In the genomic region with DNA sequence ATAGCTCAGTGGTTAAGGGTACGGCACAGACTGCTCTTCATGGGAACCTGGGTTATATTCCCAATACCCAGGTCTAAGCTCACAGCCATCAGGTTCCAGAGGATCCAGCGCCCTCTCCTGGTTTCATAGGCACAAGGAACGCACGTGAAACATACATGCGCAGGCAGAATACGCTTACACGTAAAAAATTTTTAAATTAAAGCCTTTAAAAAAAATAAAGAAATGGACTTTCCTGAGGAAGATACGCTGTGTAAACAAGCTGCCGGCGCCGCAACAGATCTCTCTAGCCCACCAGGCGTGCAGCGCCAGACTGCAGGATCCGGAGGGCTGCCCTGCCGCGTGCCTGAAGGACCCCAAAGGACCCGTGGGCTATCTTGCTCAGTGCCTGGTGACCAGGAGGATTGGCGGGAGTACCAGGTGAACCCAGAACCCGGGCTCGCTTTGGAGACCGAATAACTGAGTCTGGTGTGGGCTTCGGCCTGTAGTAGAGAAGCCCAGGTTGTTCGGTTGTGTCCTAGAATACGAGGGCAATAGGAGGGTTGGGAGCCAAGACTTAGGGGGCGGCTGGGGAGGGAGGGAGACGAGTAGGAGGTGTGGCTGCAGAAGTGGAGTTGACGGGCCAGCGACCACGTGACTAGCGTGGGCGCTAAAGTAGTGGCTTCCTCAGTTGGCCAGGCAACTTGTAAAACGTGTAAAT, we compare ENCODE assay signal across 8 mouse cellular contexts. TPM values are rescaled to one million over a fixed set of nuclear protein-coding genes. Genes with fewer than 3 reads are reported as not detected.
DNase-seq lines count a peak whose midpoint lies in the region; ATAC-seq and TF ChIP-seq lines count a peak whose summit lies in the region.

A gene (plus strand): TSS at position 359 of the 697 bp plus-strand sequence.

- H3K27me3 ChIP-seq in G1E (ENCODE audit: insufficient read depth, low read length): no peaks in the 10 kb centered on the region
- H3K27me3 ChIP-seq in forebrain, postnatal 0 days (ENCODE audit: insufficient read depth, low read length): no peaks in the 10 kb centered on the region
- H3K27me3 ChIP-seq in lung, embryonic 15.5 days: no peaks in the 10 kb centered on the region

- peaks cover 24% of the 10 kb centered on the region for H3K4me1 ChIP-seq in G1E (ENCODE audit: insufficient read depth, low read depth, low read length)
- H3K4me1 ChIP-seq in forebrain, postnatal 0 days (ENCODE audit: insufficient read depth): peaks cover 5% of the 10 kb centered on the region
- H3K4me1 ChIP-seq in lung, embryonic 15.5 days: peaks cover 4% of the 10 kb centered on the region; the same call in 1 of the 2 replicates

- no peaks in the 10 kb centered on the region for H3K9me3 ChIP-seq in G1E (replicated peaks)
- H3K9me3 ChIP-seq in forebrain, postnatal 0 days (ENCODE audit: low read length): no peaks in the 10 kb centered on the region
- H3K9me3 ChIP-seq in lung, embryonic 15.5 days: no peaks in the 10 kb centered on the region

- TF ChIP-seq CTCF in G1E (IDR thresholded peaks at IDR 0.05; ENCODE audit: low read depth, low read length): peak; percentile 41
- peak; percentile 84 for TF ChIP-seq CTCF in forebrain, postnatal 0 days (IDR thresholded peaks at IDR 0.05; ENCODE audit: low read depth)

- DNase-seq in G1E (ENCODE audit: low spot score): peak; percentile 74
- DNase-seq in cerebellum, adult 18-20 months: peak; percentile 85 to 89
- peak; percentile 93 for DNase-seq in forebrain, postnatal 0 days
- DNase-seq in heart, postnatal 4 days: peak; percentile 88
- peak; percentile 61 to 82 for DNase-seq in layer of hippocampus, adult 8-10 months (ENCODE audit: low spot score in 2 of 2)
- peak; percentile 65 for DNase-seq in ovary, adult 18-20 months (ENCODE audit: low spot score)
- peak; percentile 84 for DNase-seq in thymus, postnatal 0 days (ENCODE audit: low spot score)

- peak within 1 kb of the TSS; percentile 74 for H3K4me3 ChIP-seq in G1E (ENCODE audit: low read depth, low read length)
- peak within 1 kb of the TSS; percentile 69 for H3K4me3 ChIP-seq in forebrain, postnatal 0 days (ENCODE audit: low read depth, low read length)
- peak within 1 kb of the TSS; percentile 70 for H3K4me3 ChIP-seq in lung, embryonic 15.5 days

- ATAC-seq in G1E (ENCODE audit: extremely low read depth, insufficient number of reproducible peaks, low FRiP score, poor library complexity, severe bottlenecking): peak; percentile 90
- ATAC-seq in forebrain, postnatal 0 days: peak; percentile 98
- peak; percentile 98 for ATAC-seq in lung, embryonic 15.5 days (ENCODE audit: borderline replicate concordance, extremely low read depth, low FRiP score, low TSS enrichment)

- WGBS in forebrain, postnatal 0 days: 2% methylated on average over 32 of the region's 32 CpGs
- under 1% methylated on average over 32 of the region's 32 CpGs for WGBS in lung, embryonic 15.5 days

- peak within 1 kb of the TSS; percentile 73 for H3K9ac ChIP-seq in forebrain, postnatal 0 days
- H3K9ac ChIP-seq in lung, embryonic 15.5 days: peak within 1 kb of the TSS; percentile 60

- H3K4me2 ChIP-seq in forebrain, postnatal 0 days (ENCODE audit: low read depth): peak within 1 kb of the TSS; percentile 92
- peak within 1 kb of the TSS; percentile 76 for H3K4me2 ChIP-seq in lung, embryonic 15.5 days

- peaks cover 35% of the 10 kb centered on the region for H3K36me3 ChIP-seq in G1E (replicated peaks)
- H3K36me3 ChIP-seq in forebrain, postnatal 0 days (ENCODE audit: insufficient read depth): no peaks in the 10 kb centered on the region; the same call in 1 of the 2 replicates
- H3K36me3 ChIP-seq in lung, embryonic 15.5 days: no peaks in the 10 kb centered on the region; the same call in 1 of the 2 replicates

- H3K27ac ChIP-seq in forebrain, postnatal 0 days (ENCODE audit: low read depth, low read length): peak within 1 kb of the TSS; percentile 91
- H3K27ac ChIP-seq in lung, embryonic 15.5 days: peak within 1 kb of the TSS; percentile 79

RNA-seq across cellular contexts. Expression of the gene that starts here (rescaled TPM):
- total RNA-seq in G1E (2014; fragmentation: Nextera tagmentation) (45.6 and 63.6 TPM in 2 replicates), G1E (2017) (33.4 and 44.1 TPM in 2 replicates)
- 7.6 and 13.6 TPM in 2 replicates for polyA plus RNA-seq in G1E (2012)
- 31.3 and 39.8 TPM in 2 replicates for total RNA-seq in forebrain, postnatal 0 days (2014; rRNA removed)
- polyA plus RNA-seq in forebrain, postnatal 0 days (2015; fragmentation: Nextera tagmentation; extraction: Ambion mirVana): 47.5 and 55.6 TPM in 2 replicates
- total RNA-seq in heart, postnatal 4 days (2021): 10 to 100 TPM; 21.6 to 25.2 TPM
- 10 to 100 TPM; 11.7 to 15.0 (median 14.4) TPM for total RNA-seq in layer of hippocampus, adult 8-10 months (2022)
- 52.9 and 58.0 TPM in 2 replicates for polyA plus RNA-seq in lung, embryonic 15.5 days (2015; fragmentation: Nextera tagmentation; extraction: Ambion mirVana)
- polyA plus RNA-seq in thymus, postnatal 0 days (2015; fragmentation: Nextera tagmentation; extraction: Ambion mirVana): 40.9 and 43.0 TPM in 2 replicates

Comparison
In these comparisons a context has a peak if more than half of its experiments do, and no peak if none do; other contexts are left out.
1. Peak in every context shown above with its lines: DNase-seq, ATAC-seq, H3K4me3 ChIP-seq and H3K27ac ChIP-seq.